Mouse (Mus musculus): ENCODE measurements at regions not wholly inside any gene's neighbourhood (a gene's known extent, or its start where the extent isn't known, plus 50 kb on each side); places are given as distances from the start of the nearest gene placed in this dataset.

DNA sequence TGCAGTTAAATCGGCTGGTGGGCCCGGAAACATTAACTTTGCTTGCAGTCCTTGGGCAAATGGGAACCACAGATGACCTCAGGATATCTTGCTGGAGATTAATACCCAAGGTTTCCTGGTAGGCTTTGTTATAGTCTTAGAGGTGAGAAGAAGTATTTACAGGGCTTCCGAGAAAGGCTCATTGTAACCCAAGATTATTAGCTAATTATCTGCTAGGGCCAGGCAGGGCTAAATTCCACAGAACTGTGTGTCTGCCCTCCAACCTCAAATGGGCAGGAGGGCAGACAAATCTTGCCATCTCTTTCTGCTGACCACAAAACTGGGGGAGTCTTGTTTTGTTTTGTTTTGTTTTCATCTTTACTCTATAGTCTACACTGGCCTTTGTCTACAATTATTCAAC lies 209.0 kb downstream of the Sptssa start:
- no peak for DNase-seq

DNA sequence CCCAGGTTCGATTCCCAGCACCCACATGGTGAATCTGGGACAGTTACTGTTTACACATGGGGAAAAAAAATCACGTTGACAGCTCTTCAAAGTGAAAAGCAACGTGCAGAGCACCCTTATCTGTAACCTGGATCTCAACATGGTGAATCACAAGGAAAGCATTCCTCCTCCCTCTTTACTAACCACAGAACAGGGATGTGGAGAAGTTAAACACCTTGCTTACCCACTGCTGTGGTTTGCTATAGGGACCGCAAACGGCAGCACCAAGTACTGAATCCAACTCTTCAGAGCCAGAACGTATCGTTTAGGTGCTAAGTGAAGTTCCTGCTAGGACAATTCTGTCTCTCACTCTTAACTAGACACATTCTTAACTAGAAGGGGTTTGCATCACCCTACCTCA lies 210.0 kb downstream of the Sptssa start:
- DNase-seq = no peak

DNA sequence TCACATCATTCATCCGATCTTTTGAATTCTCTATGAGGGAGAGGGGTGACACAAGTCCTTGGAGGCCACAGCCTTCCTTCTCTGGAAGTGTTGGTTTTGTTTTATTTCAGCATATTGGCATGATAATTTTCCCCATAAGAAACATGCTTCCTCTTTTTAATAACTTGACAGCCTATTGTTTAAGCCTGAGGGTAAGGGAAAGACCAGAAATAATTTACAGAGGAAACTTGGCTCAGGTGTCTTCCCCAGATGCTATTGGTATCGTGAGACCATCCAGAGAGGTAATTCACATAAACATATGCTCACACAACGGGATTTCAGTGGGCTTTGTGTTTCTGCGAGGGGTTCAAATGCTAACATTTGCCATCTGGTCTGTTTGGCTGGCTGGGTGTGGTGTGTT lies 212.0 kb downstream of the Sptssa start:
- DNase-seq = no peak

DNA sequence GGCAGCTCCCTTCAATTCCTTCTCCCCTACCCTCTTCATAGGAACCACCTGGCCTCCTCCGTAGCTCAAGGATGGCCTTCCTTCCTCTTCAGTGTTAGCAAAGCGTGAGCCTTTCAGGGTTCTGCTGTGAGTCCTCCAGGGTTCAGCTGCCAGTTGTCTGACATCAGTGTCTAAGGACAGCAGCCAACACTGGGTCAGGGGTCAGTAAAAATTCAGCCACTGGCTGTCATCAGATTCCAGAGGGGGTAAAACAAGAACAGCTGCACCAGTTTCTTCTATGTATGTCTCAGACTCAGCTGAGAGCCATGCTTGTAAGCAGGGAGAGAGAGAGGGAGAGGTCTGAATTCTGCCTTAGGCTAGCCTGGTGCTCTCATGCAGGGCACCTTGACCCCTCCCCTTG lies 213.1 kb downstream of the Sptssa start:
- no peak for DNase-seq

DNA sequence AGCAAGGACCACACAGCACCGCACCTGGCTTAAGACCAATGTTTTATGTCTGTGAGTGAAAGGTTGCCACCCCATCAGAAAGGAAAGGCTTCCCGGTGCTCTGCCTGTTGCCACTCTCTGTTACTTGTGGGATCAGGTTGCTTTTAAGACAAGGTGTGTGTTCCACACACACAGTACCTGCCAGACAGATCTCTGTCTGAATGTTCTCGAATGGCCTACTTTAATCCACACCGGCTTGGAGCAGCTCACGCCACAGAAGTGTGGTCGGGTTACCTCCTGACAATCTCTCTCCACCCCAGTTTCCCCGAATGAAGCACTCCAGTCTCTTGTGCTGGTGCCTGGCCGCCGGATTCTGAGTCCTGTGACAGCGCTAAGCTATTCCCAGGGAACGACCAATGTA lies 214.0 kb downstream of the Sptssa start:
- DNase-seq = no peak

DNA sequence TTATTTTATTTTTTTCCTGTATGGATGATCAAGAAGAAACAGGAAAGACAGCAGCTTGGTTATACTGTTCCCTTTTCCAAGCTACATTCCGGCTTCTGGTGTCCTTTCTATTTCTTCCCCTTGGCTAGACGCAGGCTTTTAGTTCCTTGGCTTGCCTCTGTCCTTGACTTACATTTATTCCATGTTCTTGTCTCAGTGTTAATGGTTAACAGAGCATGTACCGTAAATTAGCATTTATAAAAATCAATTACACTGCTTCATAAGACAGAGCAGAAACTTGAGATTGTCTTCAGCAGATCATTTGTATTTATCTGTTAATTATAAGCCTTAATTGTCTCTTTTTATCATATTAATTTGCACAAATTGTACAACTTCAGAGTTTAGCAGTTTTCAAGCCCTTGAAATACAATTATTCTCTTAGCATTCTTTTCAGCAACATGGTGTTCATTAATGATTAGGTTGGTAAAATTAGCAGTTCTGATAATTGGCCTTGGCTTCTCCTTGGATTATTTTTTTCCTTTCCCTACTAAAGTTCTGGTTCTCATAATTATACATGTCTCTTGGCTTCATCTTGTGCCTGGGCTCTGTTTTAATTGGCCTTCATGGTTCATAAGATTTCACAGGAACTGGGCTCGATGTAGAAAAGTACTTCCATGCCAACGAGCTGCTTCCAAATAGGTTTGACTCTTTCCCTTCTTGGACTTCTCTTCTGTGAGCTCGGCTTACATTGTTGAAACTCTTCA lies 215.4 kb downstream of the Sptssa start:
- no peak for DNase-seq

DNA sequence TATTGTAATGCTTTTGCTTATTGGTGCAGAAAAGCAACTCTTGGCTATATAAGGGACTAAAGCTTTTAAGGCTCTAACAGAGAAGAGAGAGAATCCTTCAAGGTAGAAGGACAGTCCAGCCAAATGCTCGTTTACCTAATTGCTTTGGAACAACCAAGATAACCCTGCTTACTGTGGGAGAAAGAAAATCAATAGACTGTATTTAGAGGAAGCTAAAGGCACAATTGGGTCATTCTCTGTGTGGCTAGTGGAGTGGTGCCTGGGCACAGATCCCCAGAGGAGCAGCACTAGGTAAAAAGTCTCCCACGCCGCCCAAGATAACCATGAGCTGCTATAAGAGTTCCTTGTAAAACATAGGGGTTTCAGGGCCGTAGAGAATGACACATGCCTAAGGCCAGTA lies 217.6 kb downstream of the Sptssa start:
- no peak for DNase-seq

DNA sequence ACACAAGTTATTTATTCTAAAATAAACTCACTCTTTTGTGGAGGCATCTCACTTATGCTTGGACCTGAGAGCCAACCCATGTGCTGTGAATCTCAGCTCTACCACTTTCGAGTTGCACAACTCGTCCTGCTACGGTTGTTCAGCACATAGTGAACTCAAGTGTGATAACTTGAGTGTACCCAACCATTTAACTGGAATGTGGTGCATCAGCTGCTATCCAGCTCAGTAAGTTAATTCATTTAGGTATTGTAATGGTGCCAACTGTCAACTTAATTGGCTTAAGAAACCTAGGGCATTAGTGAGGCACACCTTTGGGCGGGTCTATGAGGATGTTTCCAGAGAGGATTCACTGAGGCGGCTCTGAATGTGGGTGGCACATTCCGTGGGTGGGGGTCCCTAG lies 221.6 kb upstream of the Egln3 start:
- DNase-seq = no peak

DNA sequence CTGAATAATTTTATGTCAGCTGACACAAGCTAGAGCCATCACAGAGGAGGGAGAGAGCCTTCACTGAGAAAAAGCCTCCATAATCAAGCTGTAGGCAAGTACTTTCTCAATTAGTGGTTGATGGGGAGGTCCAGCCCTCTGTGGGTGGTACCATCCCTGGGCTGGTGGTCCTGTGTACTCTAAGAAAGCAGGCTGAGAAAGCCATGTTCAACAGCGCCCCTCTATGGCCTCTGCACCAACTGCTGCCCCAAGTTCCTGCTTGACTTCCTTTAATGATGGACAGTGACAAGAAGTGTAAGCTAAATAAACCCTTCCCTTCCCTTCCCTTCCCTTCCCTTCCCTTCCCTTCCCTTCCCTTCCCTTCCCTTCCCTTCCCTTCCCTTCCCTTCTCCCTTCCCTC lies 211.2 kb upstream of the Egln3 start:
- DNase-seq = no peak

DNA sequence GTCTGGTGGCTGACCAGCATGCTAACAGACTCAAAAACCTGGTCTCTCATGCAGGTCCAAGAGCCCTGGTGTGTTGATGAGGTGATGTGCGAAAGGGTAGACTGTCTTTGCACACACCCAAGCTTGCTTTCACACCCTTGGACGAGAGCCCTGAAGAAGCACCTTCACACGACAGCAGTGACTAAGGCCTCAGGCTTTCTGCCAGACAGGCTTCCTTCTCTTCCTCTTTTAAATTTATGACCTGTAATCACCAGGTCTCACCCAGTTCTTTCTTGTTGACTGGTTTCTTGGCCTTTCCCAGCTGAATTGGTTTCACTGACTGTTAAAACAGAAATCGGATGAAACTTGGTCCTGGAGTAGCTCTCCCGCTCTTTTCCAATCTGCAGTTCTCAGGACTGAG lies 210.5 kb upstream of the Egln3 start:
- DNase-seq = no peak

DNA sequence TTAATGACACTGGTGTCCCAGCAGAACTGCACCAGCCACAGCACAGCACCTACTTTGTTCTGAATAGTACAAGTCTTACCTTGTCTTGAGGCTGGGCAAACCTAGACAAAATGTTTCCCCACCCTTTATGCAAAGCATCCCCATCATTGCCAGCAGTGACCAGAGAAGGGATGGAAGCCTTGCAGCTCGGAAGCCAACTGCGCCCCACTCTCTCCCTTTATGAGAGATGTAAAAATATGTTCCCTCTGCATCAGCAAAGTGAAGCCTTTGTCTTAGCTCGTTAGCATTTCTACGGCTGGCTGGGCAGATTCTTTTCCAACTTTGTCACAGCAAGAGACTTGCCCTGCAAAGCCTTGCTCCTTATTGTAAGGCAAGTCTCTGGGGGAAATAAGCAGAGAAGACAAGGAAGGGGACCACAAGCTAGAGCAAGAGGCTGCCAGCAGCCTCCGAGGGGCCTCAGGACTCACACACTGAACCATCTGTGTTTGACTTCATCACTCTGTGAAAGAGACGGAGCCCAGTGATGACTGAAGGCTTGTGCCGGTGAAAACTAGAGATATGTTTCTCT lies 206.5 kb upstream of the Egln3 start:
- DNase-seq = no peak

DNA sequence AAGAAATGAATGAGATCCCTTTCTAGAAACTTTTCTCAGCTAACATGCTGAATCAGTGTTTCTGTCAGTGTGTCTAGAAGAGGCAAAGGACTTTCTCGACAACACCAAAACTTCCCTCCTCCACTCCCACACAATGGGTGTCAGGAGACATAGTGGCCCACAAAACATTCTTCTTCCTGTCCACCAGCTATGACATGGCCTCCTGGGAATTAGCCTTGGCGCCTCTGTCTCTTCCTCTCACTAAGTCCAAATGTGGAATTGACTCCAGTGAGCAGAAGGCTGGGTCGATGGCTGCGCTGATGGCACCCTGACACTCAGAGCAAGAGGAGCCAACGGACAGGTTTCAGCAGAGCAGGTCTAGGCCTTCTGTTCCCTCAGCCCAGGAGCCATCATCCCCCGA lies 205.2 kb upstream of the Egln3 start:
- no peak for DNase-seq

DNA sequence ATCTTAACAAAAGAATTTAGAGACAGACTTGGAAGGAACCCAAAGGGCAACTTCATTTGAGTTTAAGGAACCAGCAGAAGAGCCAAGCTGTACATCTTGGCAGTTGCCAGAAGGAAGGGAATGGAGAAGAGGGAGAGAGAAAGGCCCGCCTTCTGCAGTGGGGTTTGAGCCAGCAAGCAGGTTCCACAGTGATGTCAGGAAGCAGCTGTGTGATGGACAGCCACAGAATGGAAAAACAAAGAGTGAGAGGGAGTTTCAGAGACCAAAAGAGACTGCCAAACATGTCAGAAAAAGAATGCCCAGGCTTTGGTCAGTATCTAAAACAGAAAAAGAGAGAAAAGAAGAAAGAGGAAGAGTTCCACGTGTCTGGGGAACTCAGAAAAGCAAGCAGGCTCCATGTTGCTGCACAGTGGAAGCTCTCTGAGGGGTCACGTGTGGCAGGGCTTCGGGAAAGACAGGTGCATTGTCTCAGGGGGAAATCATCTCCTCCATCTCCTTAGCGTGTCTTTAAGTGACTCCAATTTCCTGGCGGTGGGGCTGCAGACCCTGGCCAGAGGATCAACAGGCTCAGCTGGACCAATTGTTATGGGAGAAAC lies 203.7 kb upstream of the Egln3 start:
- no peak for DNase-seq

DNA sequence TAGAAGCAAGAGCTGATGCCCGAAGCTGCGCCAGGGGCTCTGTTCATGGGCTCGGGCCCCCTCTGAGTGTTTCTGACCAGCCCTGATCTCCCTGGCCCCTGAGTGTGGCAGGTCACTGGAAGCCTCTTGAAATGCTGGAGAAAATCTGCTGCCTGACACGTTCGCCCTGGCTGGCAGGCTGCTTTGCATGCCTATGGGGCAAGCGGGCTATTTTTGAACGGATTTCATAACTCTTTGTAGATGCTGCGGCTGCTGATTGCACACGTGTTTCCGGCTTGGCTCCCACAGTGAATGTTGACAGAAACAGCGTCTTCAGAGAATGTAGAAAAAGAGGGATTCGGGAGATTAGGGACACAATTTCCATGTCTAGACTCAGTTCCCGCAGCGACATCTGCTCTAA lies 201.4 kb upstream of the Egln3 start:
- peak; percentile 72 for DNase-seq

DNA sequence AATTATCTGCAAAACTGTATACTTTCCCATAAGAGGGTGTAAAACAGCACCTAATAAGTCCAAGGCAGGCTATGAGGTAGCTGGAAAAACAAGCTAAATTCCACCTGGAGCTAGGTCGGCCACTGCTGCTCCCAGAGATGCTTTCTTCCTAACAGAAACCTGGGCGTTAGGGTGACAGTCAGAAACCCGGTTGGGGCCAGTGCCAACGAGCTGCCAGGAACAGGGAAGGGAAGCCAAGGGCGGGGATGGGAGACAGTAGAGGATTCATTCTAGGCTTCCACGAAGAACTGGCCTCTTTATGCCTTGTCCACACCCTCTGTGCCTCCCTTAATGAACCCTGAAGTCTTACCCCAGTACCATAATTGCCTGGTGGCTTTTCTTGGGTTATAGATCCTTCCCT lies 198.9 kb upstream of the Egln3 start:
- no peak for DNase-seq

DNA sequence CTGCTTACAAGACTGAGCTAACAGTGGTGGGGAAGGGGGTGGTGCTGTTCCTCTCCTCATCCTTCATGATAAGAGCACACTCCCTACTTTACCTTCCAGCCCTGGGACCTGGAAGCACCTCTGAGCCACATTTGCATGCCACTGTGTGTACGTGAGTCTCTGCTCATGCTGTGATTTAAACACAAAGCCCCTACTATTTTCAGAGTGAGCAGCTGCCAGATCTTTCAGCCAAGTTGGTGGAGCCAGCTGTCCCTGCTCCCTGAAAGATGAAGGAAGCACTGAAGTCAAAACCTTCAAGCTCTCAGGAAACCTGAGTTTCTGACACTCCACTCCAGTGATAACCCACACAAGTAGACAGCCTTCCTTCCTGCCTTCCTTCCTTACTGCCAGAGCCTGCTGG lies 198.0 kb upstream of the Egln3 start:
- DNase-seq = no peak

DNA sequence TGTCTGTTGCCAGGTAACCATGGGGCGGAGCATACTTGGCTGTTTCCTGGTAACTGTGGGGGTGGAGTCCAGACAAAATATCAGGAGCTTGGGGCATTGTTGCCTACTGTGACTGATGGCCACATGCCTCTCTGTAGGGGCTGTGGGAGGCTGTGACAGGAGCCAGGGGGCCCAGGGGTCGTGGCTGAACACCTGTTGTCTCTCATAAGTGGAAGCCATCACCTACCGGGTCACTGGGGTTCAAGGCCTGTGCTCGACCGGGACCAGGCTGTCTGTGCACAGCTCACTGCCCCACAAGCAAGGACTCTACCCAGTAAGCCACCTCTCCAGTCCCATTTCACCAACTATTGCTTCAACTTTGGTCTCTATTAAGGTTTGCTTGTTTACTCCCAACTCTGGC lies 196.4 kb upstream of the Egln3 start:
- DNase-seq = no peak

DNA sequence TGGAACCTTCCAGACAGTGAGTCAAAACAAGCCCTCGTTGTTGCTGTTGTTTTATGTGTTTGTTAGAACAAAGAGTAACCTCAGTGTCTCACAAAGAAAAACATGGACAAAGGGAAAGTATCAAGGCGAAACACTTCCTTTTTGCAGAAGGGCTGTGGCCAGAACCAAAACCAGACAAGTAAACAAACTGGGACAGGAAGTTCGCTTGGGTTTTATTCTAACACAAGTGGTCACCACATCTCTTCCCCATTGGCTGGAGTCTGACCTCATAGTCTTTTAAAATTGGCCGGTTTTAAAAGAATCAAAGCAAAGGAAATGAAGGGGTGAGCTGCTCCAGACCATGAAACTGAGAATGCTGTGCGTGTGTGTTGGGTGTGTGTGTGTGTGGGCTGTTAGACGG lies 194.4 kb upstream of the Egln3 start:
- DNase-seq = no peak

DNA sequence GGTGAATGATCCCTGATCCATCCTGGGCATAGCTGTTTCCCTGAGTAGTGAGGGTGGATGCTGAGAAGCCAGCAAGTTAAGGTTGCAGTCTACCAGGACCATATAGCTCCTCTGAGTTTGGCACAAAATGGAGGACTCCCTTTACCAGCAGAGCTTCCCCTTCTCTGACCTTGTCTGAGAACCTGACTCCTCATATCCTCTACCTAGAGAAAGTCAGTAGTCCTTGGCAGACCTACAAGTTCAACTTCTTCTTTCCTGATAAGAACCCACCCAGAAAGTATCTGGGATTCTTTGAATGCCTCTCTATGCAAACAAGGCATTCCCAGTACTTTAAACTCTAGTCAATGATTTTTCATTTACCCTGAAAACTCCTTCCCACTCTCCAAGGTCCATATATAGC lies 193.3 kb upstream of the Egln3 start:
- DNase-seq = no peak

DNA sequence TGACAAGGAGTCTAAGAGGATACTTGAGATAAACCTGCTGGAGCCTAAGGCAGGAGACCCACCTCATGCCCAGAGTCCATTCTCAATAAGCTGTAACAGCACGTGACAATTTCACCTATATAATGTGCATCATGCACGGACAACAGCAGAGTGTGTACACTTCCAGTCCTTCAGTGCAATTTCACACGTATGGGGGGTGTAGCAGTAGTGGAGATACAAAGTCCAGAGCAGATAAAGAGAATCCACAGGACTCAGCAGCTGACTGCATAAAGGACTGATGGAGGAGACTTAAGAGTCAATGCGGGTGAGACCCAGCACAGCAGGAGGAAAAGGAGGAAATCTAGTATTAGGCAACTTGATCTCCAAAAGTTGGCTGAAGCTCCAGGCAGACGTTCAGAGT lies 192.7 kb upstream of the Egln3 start:
- DNase-seq = no peak

DNA sequence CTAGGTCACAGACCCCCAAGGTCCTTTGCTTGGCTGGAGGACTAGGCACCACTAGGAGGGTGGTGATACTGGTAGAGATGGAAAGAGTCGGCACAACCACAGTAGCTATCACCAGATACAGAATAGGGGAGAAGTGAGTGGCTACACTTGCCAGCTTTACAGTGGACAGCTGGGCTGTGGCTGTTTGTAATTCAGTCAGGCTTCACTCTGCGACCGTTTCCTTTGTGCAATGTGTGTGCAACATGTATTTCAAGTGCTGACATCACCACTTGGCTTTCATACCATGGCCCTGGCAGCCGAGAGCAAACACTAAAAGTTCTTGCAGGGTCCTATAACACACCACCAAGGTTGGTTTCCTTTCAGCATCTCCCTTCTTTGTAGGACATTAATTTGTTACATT lies 181.7 kb upstream of the Egln3 start:
- DNase-seq = no peak

DNA sequence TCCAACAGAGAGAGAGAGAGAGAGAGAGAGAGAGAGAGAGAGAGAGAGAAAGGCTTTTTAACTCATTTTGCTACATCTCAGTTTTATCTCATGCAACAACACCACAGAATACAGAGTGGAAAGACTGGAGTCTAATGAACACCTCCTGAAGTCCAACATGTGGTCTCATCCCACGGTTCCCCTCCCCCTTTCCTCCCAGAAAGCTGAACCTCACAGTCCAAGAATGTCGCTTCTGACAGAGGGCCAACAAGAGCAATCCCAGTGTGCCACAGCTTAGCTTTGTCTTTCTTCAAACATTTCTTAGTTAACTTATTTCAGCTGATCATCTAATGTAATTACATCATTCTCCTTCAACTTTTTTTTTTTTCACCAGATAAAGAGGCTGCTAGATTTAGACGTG lies 180.5 kb upstream of the Egln3 start:
- DNase-seq = no peak

DNA sequence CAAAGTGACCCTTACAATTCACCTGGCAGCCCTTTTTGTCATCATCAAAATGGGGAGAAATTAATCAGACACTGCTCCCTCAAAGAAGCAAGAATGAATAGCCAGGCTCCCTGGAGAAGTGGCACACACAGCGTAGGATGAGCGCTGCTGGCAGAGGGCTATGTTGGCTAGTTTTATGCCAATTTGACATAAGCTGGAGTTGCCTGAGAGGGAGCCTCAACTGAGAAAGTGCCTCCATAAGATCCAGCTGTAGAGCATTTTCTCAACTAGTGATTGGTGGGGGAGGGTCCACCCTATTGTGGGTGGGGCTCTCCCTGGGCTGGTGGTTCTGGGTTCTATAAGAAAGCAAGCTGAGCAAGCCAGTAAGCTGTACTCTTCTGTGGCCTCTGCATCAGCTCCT lies 179.3 kb upstream of the Egln3 start:
- no peak for DNase-seq

DNA sequence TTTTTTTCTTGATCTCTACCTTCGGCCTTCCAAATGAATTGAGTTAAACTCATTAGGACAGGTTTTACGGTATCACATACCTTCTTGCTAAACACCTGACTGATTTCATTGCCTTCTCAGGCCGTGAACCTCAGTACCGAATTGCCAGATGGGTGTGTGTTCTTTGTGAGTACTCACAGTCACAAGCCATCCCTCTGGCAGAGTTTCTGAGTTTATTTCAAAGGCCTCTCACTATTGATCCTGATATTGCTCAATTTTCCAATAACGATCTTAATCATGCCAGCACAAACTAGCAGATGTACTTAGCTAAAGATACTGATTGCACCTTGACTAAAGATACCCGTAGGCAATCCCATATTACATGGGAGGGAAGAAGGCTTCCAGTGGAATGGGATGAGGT lies 178.4 kb upstream of the Egln3 start:
- no peak for DNase-seq

DNA sequence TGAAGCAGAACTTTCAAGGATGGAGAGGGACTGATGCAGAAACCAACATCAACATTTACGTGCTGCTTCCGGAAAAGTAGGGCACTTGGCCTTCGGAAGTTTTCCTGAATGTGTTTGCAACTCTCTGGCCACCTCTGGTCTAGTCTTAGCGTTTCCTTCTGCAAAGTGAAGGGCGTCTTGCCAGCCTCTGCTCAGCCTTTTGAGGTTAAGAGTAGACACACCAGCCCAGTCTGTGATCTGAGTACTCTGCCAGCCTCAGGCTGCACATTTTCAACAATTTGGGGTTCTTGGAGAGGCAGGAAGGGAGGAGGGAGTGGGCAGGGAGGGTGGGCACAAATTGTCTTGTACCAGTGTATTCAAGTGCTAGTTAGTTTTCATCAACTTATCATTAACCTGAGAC lies 176.7 kb upstream of the Egln3 start:
- DNase-seq = no peak

Data from right cerebral cortex, adult 18-20 months (tissue).